Mouse (Mus musculus): ENCODE measurements around the gene Sept6.

DNA sequence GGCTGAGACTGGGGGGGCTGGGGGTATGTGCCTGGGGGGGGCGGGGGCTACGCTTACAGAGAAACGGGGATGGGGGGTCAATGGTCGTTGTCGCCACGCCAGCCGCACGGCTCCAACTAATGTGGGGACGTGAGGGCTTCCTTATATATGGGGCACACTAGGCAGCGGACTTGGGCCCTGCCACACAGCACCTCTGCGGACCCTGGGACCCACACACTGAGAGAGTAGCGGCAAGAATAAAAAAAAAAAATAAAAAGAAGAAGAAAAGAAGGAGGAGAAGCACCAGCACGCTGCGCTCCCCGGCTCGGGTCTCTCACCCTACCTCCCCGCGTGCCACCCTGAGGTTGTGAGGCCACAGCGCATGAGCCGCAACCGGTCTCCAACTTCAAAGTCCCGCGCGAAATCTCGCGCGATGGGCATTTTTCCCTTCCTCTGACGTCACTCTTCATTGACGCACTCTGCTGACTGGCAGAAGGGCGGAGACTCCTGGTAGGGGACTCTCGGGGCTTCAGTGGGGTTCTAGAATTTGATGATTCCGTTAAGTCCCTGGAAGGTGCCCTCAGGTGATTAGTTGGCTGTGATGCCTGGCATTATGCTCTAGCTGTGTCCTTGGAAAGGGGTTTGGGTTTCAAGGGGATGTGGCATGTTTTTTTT is 88.4 kb downstream of the Sept6 start:
- TF ChIP-seq POLR2A (IDR thresholded peaks at IDR 0.05; ENCODE audit: low read depth, low read length) = peak; percentile 97
- no peak for TF ChIP-seq CTCF (conservative IDR thresholded peaks at IDR 0.05 in 1 of 2, IDR thresholded peaks at IDR 0.05 in 1 of 2; ENCODE audit: low read depth in 2 of 2, low read length in 2 of 2)
- TF ChIP-seq JUN (IDR thresholded peaks at IDR 0.05; ENCODE audit: insufficient read depth, low read depth, low read length) = peak; percentile 33; the same call in 1 of the 2 replicates
- peak; percentile 93 for TF ChIP-seq NELFE (IDR thresholded peaks at IDR 0.05; ENCODE audit: low read depth, low read length)
- TF ChIP-seq E2F4 (IDR thresholded peaks at IDR 0.05; ENCODE audit: insufficient replicate concordance, low read depth, low read length) = no peak
- TF ChIP-seq EP300 (IDR thresholded peaks at IDR 0.05; ENCODE audit: low read length) = no peak
- TF ChIP-seq HCFC1 (IDR thresholded peaks at IDR 0.05; ENCODE audit: low read depth, low read length) = peak; percentile 73
- no peak for TF ChIP-seq USF1 (IDR thresholded peaks at IDR 0.05; ENCODE audit: low read depth, low read length)
- TF ChIP-seq MAZ (IDR thresholded peaks at IDR 0.05; ENCODE audit: low read depth, low read length) = no peak
- peak; percentile 90 for TF ChIP-seq POLR2AphosphoS2 (IDR thresholded peaks at IDR 0.05; ENCODE audit: low read depth, low read length)

Data from CH12.LX (cell line).